Mouse (Mus musculus): ENCODE results near the gene Psmc1. TPM values are rescaled to one million over a fixed set of nuclear protein-coding genes. Genes with fewer than 3 reads are reported as not detected.

Psmc1 gene
- polyA plus RNA-seq, 1 experiment from 2014 or later, result 404 TPM

GRCm38 (mm10) chr12:100106275-100106895, 3.6 kb upstream of the Psmc1 start:
- H3K4me1 ChIP-seq (replicated peaks; ENCODE audit: control insufficient read depth, insufficient read depth, low read length), result peaks cover 5% of the 10 kb centered on the region
- 15% methylated on average over 20 of the region's 20 CpGs for WGBS
- DNase-seq (ENCODE audit: low spot score), result peak; percentile 89
- no peaks in the 10 kb centered on the region for H3K9me3 ChIP-seq (ENCODE audit: control insufficient read depth, low read length)
- no peak overlapping the region for H3K27ac ChIP-seq (ENCODE audit: low read depth, low read length)
- H3K9ac ChIP-seq (ENCODE audit: low read length), result no peak overlapping the region
- H3K4me2 ChIP-seq (ENCODE audit: low read depth, low read length, severe bottlenecking), result no peak overlapping the region
- 0 out of 2 replicates have a peak, but pooled peaks have one; percentile 34 for ATAC-seq (replicated peaks; ENCODE audit: low FRiP score)
- no peaks in the 10 kb centered on the region for H3K27me3 ChIP-seq (ENCODE audit: control insufficient read depth, insufficient read depth, low read length)
- no peak overlapping the region for H3K4me3 ChIP-seq (ENCODE audit: low read depth, low read length)
- no peaks in the 10 kb centered on the region for H3K36me3 ChIP-seq (ENCODE audit: control insufficient read depth, insufficient read depth, low read length)

DNA sequence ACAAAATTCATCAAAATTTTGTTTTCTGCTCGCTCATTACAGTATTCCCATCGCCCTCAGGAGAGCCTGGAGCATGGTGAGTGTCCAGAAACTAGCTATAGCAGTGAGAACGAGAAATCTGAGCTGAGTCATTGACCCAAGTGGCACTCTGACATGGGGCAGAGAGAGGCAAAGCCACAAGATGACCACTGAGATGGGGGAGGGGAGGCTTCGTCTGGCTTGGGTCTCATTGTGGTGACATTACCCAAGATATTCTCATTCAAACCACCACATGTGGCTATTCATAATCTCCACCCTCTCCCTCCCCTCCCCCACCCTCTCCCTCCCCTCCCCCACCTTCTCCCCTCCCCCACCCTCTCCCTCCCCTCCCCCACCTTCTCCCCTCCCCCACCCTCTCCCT, 2.5 kb upstream of the Psmc1 start:
- no peak overlapping the region for H3K4me2 ChIP-seq (ENCODE audit: low read depth, low read length, severe bottlenecking)
- DNase-seq (ENCODE audit: low spot score), result no peak
- no peak overlapping the region for H3K27ac ChIP-seq (ENCODE audit: low read depth, low read length)
- no peak overlapping the region for H3K4me3 ChIP-seq (ENCODE audit: low read depth, low read length)
- whole genome bisulfite sequencing, result 56% methylated on average over 4 of the region's 4 CpGs
- no peak overlapping the region for H3K9ac ChIP-seq (ENCODE audit: low read length)
- H3K9me3 ChIP-seq (ENCODE audit: control insufficient read depth, low read length), result no peaks in the 10 kb centered on the region
- H3K36me3 ChIP-seq (ENCODE audit: control insufficient read depth, insufficient read depth, low read length), result no peaks in the 10 kb centered on the region
- H3K27me3 ChIP-seq (ENCODE audit: control insufficient read depth, insufficient read depth, low read length), result no peaks in the 10 kb centered on the region
- no peak for ATAC-seq (replicated peaks; ENCODE audit: low FRiP score)
- H3K4me1 ChIP-seq (replicated peaks; ENCODE audit: control insufficient read depth, insufficient read depth, low read length), result peaks cover 5% of the 10 kb centered on the region

GRCm38 (mm10) chr12:100115982-100116381, 6.0 kb downstream of the Psmc1 start:
- Histone ChIP-seq H3K9me3 (ENCODE audit: control insufficient read depth, low read length) (no peaks in the 10 kb centered on the region), H3K9ac (ENCODE audit: low read length) (no peak overlapping the region), H3K27ac (ENCODE audit: low read depth, low read length) (no peak overlapping the region), H3K36me3 (ENCODE audit: control insufficient read depth, insufficient read depth, low read length) (peaks cover 28% of the 10 kb centered on the region; the same call in 1 of the 2 replicates), H3K4me3 (ENCODE audit: low read depth, low read length) (no peak overlapping the region), H3K4me2 (ENCODE audit: low read depth, low read length, severe bottlenecking) (no peak overlapping the region), H3K4me1 (replicated peaks; ENCODE audit: control insufficient read depth, insufficient read depth, low read length) (peaks cover 4% of the 10 kb centered on the region), H3K27me3 (ENCODE audit: control insufficient read depth, insufficient read depth, low read length) (no peaks in the 10 kb centered on the region)
- ATAC-seq (replicated peaks; ENCODE audit: low FRiP score) (no peak), DNase-seq (ENCODE audit: low spot score) (no peak)
- WGBS, result 93% methylated on average over 5 of the region's 5 CpGs

DNA sequence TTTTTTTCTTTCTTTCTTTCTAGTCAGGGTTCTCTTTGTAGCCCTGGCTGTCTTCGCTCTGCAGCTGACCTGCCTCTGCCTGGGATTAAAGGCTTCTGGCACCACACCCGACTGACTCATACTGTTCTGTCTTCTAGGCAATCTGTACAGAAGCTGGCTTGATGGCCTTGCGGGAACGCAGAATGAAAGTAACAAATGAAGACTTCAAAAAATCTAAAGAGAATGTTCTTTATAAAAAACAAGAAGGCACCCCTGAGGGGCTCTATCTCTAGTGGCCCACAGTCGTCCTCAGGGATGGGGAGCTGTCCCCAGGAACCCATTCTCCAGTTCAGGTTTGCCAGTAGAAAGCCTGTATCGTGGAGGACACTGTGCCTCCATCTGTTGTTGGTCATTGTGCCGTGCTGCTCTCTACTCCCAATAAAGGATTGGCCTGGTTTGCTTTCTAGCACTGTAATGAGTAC, 13.0 kb downstream of the Psmc1 start:
- Histone ChIP-seq H3K4me1 (replicated peaks; ENCODE audit: control insufficient read depth, insufficient read depth, low read length) (no peaks in the 10 kb centered on the region), H3K27ac (ENCODE audit: low read depth, low read length) (no peak overlapping the region), H3K9ac (ENCODE audit: low read length) (no peak overlapping the region), H3K27me3 (ENCODE audit: control insufficient read depth, insufficient read depth, low read length) (no peaks in the 10 kb centered on the region), H3K4me3 (ENCODE audit: low read depth, low read length) (no peak overlapping the region), H3K9me3 (ENCODE audit: control insufficient read depth, low read length) (no peaks in the 10 kb centered on the region), H3K4me2 (ENCODE audit: low read depth, low read length, severe bottlenecking) (no peak overlapping the region), H3K36me3 (ENCODE audit: control insufficient read depth, insufficient read depth, low read length) (peaks cover 28% of the 10 kb centered on the region)
- no peak for DNase-seq (ENCODE audit: low spot score)
- 92% methylated on average over 7 of the region's 7 CpGs for WGBS
- no peak for ATAC-seq (replicated peaks; ENCODE audit: low FRiP score)

DNA sequence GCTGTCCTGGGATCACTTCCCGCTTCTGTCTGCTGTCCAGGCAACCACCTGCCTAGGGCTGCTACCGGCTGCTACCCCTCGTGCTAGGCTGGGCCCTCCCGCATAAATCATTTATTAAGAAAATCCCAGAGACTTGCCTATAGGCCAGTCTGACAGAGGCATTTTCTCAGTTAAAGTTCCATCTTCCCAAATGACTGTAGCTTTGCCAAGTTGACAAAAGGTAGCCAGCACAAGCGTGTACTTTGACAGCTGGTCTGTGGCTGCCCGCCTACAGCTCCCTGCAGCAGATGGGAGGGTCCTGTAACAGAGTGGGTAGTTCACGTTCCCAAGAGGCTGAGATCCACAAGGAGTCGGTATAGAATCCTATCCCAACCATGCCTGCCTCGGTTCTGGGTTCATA, 13.5 kb downstream of the Psmc1 start:
- DNase-seq (ENCODE audit: low spot score), result no peak
- Histone ChIP-seq H3K9ac (ENCODE audit: low read length) (no peak overlapping the region), H3K4me2 (ENCODE audit: low read depth, low read length, severe bottlenecking) (no peak overlapping the region), H3K36me3 (ENCODE audit: control insufficient read depth, insufficient read depth, low read length) (peaks cover 28% of the 10 kb centered on the region), H3K27me3 (ENCODE audit: control insufficient read depth, insufficient read depth, low read length) (no peaks in the 10 kb centered on the region), H3K4me3 (ENCODE audit: low read depth, low read length) (no peak overlapping the region), H3K27ac (ENCODE audit: low read depth, low read length) (no peak overlapping the region), H3K4me1 (replicated peaks; ENCODE audit: control insufficient read depth, insufficient read depth, low read length) (no peaks in the 10 kb centered on the region), H3K9me3 (ENCODE audit: control insufficient read depth, low read length) (no peaks in the 10 kb centered on the region)
- WGBS, result 90% methylated on average over 9 of the region's 9 CpGs
- no peak for ATAC-seq (replicated peaks; ENCODE audit: low FRiP score)

- Histone ChIP-seq H3K4me3 (ENCODE audit: low read depth, low read length) (no peak overlapping the region), H3K9ac (ENCODE audit: low read length) (no peak overlapping the region), H3K4me1 (replicated peaks; ENCODE audit: control insufficient read depth, insufficient read depth, low read length) (no peaks in the 10 kb centered on the region), H3K9me3 (ENCODE audit: control insufficient read depth, low read length) (no peaks in the 10 kb centered on the region), H3K4me2 (ENCODE audit: low read depth, low read length, severe bottlenecking) (no peak overlapping the region), H3K36me3 (ENCODE audit: control insufficient read depth, insufficient read depth, low read length) (peaks cover 22% of the 10 kb centered on the region), H3K27me3 (ENCODE audit: control insufficient read depth, insufficient read depth, low read length) (no peaks in the 10 kb centered on the region), H3K27ac (ENCODE audit: low read depth, low read length) (no peak overlapping the region)
- 85% methylated on average over 16 of the region's 16 CpGs for WGBS
- ATAC-seq (replicated peaks; ENCODE audit: low FRiP score) (no peak), DNase-seq (ENCODE audit: low spot score) (no peak)
Observed at GRCm38 (mm10) chr12:100124913-100125798, 15.2 kb downstream of the Psmc1 start.

GRCm38 (mm10) chr12:100126968-100127865, 17.3 kb downstream of the Psmc1 start:
- WGBS, result 87% methylated on average over 17 of the region's 17 CpGs
- H3K27me3 ChIP-seq (ENCODE audit: control insufficient read depth, insufficient read depth, low read length), result no peaks in the 10 kb centered on the region
- H3K9me3 ChIP-seq (ENCODE audit: control insufficient read depth, low read length), result no peaks in the 10 kb centered on the region
- peaks cover 15% of the 10 kb centered on the region for H3K36me3 ChIP-seq (ENCODE audit: control insufficient read depth, insufficient read depth, low read length)
- H3K4me3 ChIP-seq (ENCODE audit: low read depth, low read length), result no peak overlapping the region
- no peak for ATAC-seq (replicated peaks; ENCODE audit: low FRiP score)
- H3K4me1 ChIP-seq (replicated peaks; ENCODE audit: control insufficient read depth, insufficient read depth, low read length), result no peaks in the 10 kb centered on the region
- no peak overlapping the region for H3K9ac ChIP-seq (ENCODE audit: low read length)
- no peak overlapping the region for H3K27ac ChIP-seq (ENCODE audit: low read depth, low read length)
- no peak overlapping the region for H3K4me2 ChIP-seq (ENCODE audit: low read depth, low read length, severe bottlenecking)
- no peak for DNase-seq (ENCODE audit: low spot score)

GRCm38 (mm10) chr12:100127866-100128480, 18.0 kb downstream of the Psmc1 start:
- H3K27ac ChIP-seq (ENCODE audit: low read depth, low read length), result no peak overlapping the region
- H3K4me1 ChIP-seq (replicated peaks; ENCODE audit: control insufficient read depth, insufficient read depth, low read length), result no peaks in the 10 kb centered on the region
- WGBS, result 82% methylated on average over 8 of the region's 8 CpGs
- no peak overlapping the region for H3K4me3 ChIP-seq (ENCODE audit: low read depth, low read length)
- H3K4me2 ChIP-seq (ENCODE audit: low read depth, low read length, severe bottlenecking), result no peak overlapping the region
- H3K9me3 ChIP-seq (ENCODE audit: control insufficient read depth, low read length), result no peaks in the 10 kb centered on the region
- H3K27me3 ChIP-seq (ENCODE audit: control insufficient read depth, insufficient read depth, low read length), result no peaks in the 10 kb centered on the region
- peaks cover 15% of the 10 kb centered on the region for H3K36me3 ChIP-seq (ENCODE audit: control insufficient read depth, insufficient read depth, low read length)
- ATAC-seq (replicated peaks; ENCODE audit: low FRiP score) (no peak), DNase-seq (ENCODE audit: low spot score) (no peak)
- H3K9ac ChIP-seq (ENCODE audit: low read length), result no peak overlapping the region
